Mouse (Mus musculus) midbrain, embryonic 12.5 days (tissue): ENCODE data around the gene Rrp36. TPM values are rescaled to one million over a fixed set of nuclear protein-coding genes. Genes with fewer than 3 reads are reported as not detected.

Source experiments
- ATAC-seq: fragments of 200-750 bp; cut with Nextera tagmentation; 2 replicates; pipeline ENCODE4 v1.8.0; 2017; ENCODE audit warnings: low read depth, moderate TSS enrichment, moderate library complexity; ENCODE audit not compliant: low FRiP score
- H3K27ac ChIP-seq: fragments of 300-500 bp; sonication (generic); replicated peaks from 2 replicates; pipeline ENCODE4 v1.5.1; 2016; ENCODE audit warnings: mild to moderate bottlenecking
- H3K27me3 ChIP-seq: fragments of 300-500 bp; sonication (generic); 2 replicates; pipeline ENCODE4 v1.6.1; 2016; ENCODE audit warnings: mild to moderate bottlenecking
- H3K36me3 ChIP-seq: fragments of 300-500 bp; sonication (generic); 2 replicates; pipeline ENCODE4 v1.6.1; 2016
- H3K4me1 ChIP-seq: fragments of 300-500 bp; sonication (generic); 2 replicates; pipeline ENCODE4 v1.6.1; 2016
- H3K4me2 ChIP-seq: fragments of 300-500 bp; sonication (generic); replicated peaks from 2 replicates; pipeline ENCODE4 v1.6.1; 2016; ENCODE audit warnings: mild to moderate bottlenecking, moderate library complexity
- H3K4me3 ChIP-seq: fragments of 300-500 bp; sonication (generic); 2 replicates; pipeline ENCODE4 v1.5.1; 2016; ENCODE audit warnings: mild to moderate bottlenecking
- H3K9ac ChIP-seq: fragments of 300-500 bp; sonication (generic); replicated peaks from 2 replicates; pipeline ENCODE4 v1.6.1; 2016; ENCODE audit warnings: mild to moderate bottlenecking, moderate library complexity
- H3K9me3 ChIP-seq: fragments of 300-500 bp; sonication (generic); 2 replicates; pipeline ENCODE4 v1.6.1; 2016; ENCODE audit warnings: mild to moderate bottlenecking
- WGBS: fragments of 180-500 bp; shearing (Covaris S2); methylation state at CpG from one replicate; pipeline ENCODE4 v1.1.7; 2016; 5-methylcytosine and 5-hydroxymethylcytosine counted together
- polyA plus RNA-seq: library from polyadenylated mRNA; unstranded; fragments of >200 nt; fragmentation: Nextera tagmentation; extraction: Ambion mirVana; gene quantifications from 2 replicates; pipeline ENCODE4 v1.2.1, GENCODE M21; 2016

Gene Rrp36
- polyA plus RNA-seq, 1 experiment from 2014 or later, result 56.0 TPM

- Histone ChIP-seq H3K9ac (peak overlapping the region; percentile 77), H3K4me3 (peak overlapping the region; percentile 72), H3K9me3 (no peaks in the 10 kb centered on the region), H3K4me2 (peak overlapping the region; percentile 94), H3K27ac (no peak overlapping the region), H3K36me3 (peaks cover 41% of the 10 kb centered on the region), H3K27me3 (no peaks in the 10 kb centered on the region), H3K4me1 (peaks cover 22% of the 10 kb centered on the region)
- ATAC-seq, result no peak
- WGBS, result 87% methylated on average over 12 of the region's 12 CpGs
These were observed 29.9 kb downstream of the Rrp36 start for GRCm38 (mm10) chr17:46644152-46644805.

- H3K27ac ChIP-seq, result no peak overlapping the region
- no peak overlapping the region for H3K4me2 ChIP-seq
These were observed 32.1 kb downstream of the Rrp36 start for GRCm38 (mm10) chr17:46642060-46642459.

GRCm38 (mm10) chr17:46639929-46640328 is 34.2 kb downstream of the Rrp36 start:
- Histone ChIP-seq H3K9ac (no peak overlapping the region), H3K4me1 (peaks cover 14% of the 10 kb centered on the region), H3K9me3 (no peaks in the 10 kb centered on the region), H3K27ac (no peak overlapping the region), H3K36me3 (peaks cover 46% of the 10 kb centered on the region), H3K4me3 (no peak overlapping the region), H3K27me3 (no peaks in the 10 kb centered on the region), H3K4me2 (no peak overlapping the region)
- 82% methylated on average over 9 of the region's 9 CpGs for WGBS
- ATAC-seq, result no peak

More at GRCm38 (mm10) chr17:46642060-46642459, 32.1 kb downstream of the Rrp36 start:
- Histone ChIP-seq H3K9ac (no peak overlapping the region), H3K9me3 (no peaks in the 10 kb centered on the region), H3K4me3 (no peak overlapping the region), H3K4me1 (peaks cover 20% of the 10 kb centered on the region), H3K27me3 (no peaks in the 10 kb centered on the region), H3K36me3 (peaks cover 36% of the 10 kb centered on the region)
- no peak for ATAC-seq
- WGBS, result 95% methylated on average over 17 of the region's 17 CpGs

- ATAC-seq, result no peak
- Histone ChIP-seq H3K4me1 (peaks cover 5% of the 10 kb centered on the region; the same call in 1 of the 2 replicates), H3K4me3 (no peak overlapping the region), H3K9me3 (no peaks in the 10 kb centered on the region), H3K36me3 (peaks cover 61% of the 10 kb centered on the region), H3K4me2 (peak overlapping the region; percentile 30; the same call in 1 of the 2 replicates), H3K27ac (no peak overlapping the region), H3K9ac (no peak overlapping the region; the same call in 1 of the 2 replicates), H3K27me3 (no peaks in the 10 kb centered on the region)
- WGBS, result 31% methylated on average over 15 of the region's 15 CpGs
These were observed 37.2 kb downstream of the Rrp36 start for GRCm38 (mm10) chr17:46636831-46637523.

GRCm38 (mm10) chr17:46629685-46630441 is 44.3 kb downstream of the Rrp36 start:
- Histone ChIP-seq H3K27ac (peak overlapping the region; percentile 90), H3K36me3 (peaks cover 32% of the 10 kb centered on the region), H3K4me2 (peak overlapping the region; percentile 83), H3K4me1 (peaks cover 31% of the 10 kb centered on the region), H3K27me3 (no peaks in the 10 kb centered on the region), H3K9ac (peak overlapping the region; percentile 47; the same call in 1 of the 2 replicates), H3K4me3 (peak overlapping the region; percentile 90), H3K9me3 (no peaks in the 10 kb centered on the region)
- 9% methylated on average over 12 of the region's 12 CpGs for WGBS
- peak; percentile 55 for ATAC-seq

GRCm38 (mm10) chr17:46628791-46629684 is 45.1 kb downstream of the Rrp36 start, which contains the start of gene Ptk7:
Gene Ptk7, minus strand, starts transcription at chr17:46629504.
- H3K4me1 ChIP-seq, result peaks cover 39% of the 10 kb centered on the region
- H3K4me2 ChIP-seq, result peak within 1 kb of the TSS; percentile 83
- peak within 1 kb of the TSS; percentile 97 for H3K9ac ChIP-seq
- under 1% methylated on average over 75 of the region's 90 CpGs for WGBS
- no peaks in the 10 kb centered on the region for H3K27me3 ChIP-seq
- no peaks in the 10 kb centered on the region for H3K9me3 ChIP-seq
- peak; percentile 75 for ATAC-seq
- H3K36me3 ChIP-seq, result peaks cover 30% of the 10 kb centered on the region
- peak within 1 kb of the TSS; percentile 90 for H3K27ac ChIP-seq
- H3K4me3 ChIP-seq, result peak within 1 kb of the TSS; percentile 90

- WGBS, result 0% methylated on average over 13 of the region's 13 CpGs
- peak overlapping the region; percentile 97 for H3K9ac ChIP-seq
- no peak for ATAC-seq
- H3K4me3 ChIP-seq, result peak overlapping the region; percentile 90
- H3K4me2 ChIP-seq, result peak overlapping the region; percentile 83
- H3K9me3 ChIP-seq, result no peaks in the 10 kb centered on the region
- peak overlapping the region; percentile 90 for H3K27ac ChIP-seq
- H3K27me3 ChIP-seq, result no peaks in the 10 kb centered on the region
- peaks cover 45% of the 10 kb centered on the region for H3K4me1 ChIP-seq
- H3K36me3 ChIP-seq, result peaks cover 24% of the 10 kb centered on the region
These were observed 45.7 kb downstream of the Rrp36 start for GRCm38 (mm10) chr17:46628471-46628790.

GRCm38 (mm10) chr17:46627409-46627808 is 46.7 kb downstream of the Rrp36 start:
- Histone ChIP-seq H3K9ac (peak overlapping the region; percentile 97), H3K27ac (no peak overlapping the region), H3K4me1 (peaks cover 54% of the 10 kb centered on the region)

GRCm38 (mm10) chr17:46624598-46624997 is 49.6 kb downstream of the Rrp36 start:
- Histone ChIP-seq H3K4me3 (no peak overlapping the region), H3K36me3 (no peaks in the 10 kb centered on the region), H3K4me1 (peaks cover 50% of the 10 kb centered on the region), H3K9me3 (no peaks in the 10 kb centered on the region), H3K9ac (peak overlapping the region; percentile 28), H3K27me3 (no peaks in the 10 kb centered on the region), H3K4me2 (0 out of 2 replicates have a peak overlapping the region, but pooled peaks have one; percentile 9), H3K27ac (peak overlapping the region; percentile 42; the same call in 1 of the 2 replicates)
- no peak for ATAC-seq
- 76% methylated on average over 12 of the region's 12 CpGs for WGBS

More at GRCm38 (mm10) chr17:46627409-46627808, 46.7 kb downstream of the Rrp36 start:
- H3K4me2 ChIP-seq, result peak overlapping the region; percentile 83
- H3K9me3 ChIP-seq, result no peaks in the 10 kb centered on the region
- H3K4me3 ChIP-seq, result peak overlapping the region; percentile 90
- 74% methylated on average over 6 of the region's 6 CpGs for WGBS
- H3K27me3 ChIP-seq, result no peaks in the 10 kb centered on the region
- no peak for ATAC-seq
- peaks cover 14% of the 10 kb centered on the region for H3K36me3 ChIP-seq

GRCm38 (mm10) chr17:46623819-46624557 is 50.2 kb downstream of the Rrp36 start:
- H3K4me1 ChIP-seq, result peaks cover 55% of the 10 kb centered on the region
- H3K9ac ChIP-seq, result peak overlapping the region; percentile 28
- H3K9me3 ChIP-seq, result no peaks in the 10 kb centered on the region
- 33% methylated on average over 10 of the region's 10 CpGs for WGBS
- H3K27ac ChIP-seq, result peak overlapping the region; percentile 42; the same call in 1 of the 2 replicates
- no peaks in the 10 kb centered on the region for H3K27me3 ChIP-seq
- no peak overlapping the region for H3K4me3 ChIP-seq
- H3K36me3 ChIP-seq, result no peaks in the 10 kb centered on the region
- ATAC-seq, result no peak
- H3K4me2 ChIP-seq, result 0 out of 2 replicates have a peak overlapping the region, but pooled peaks have one; percentile 9
